Mouse (Mus musculus) monocyte, adult 2 months (primary cell): ENCODE measurements around the gene Rnh1.

Experiments used
- DNase-seq, 2 experiments: peaks; one replicate each; pipeline ENCODE4 v3.0.0; 2022; ENCODE audit warnings: low spot score in 2 of 2, low read depth in 1 of 2

Rnh1 gene

DNA sequence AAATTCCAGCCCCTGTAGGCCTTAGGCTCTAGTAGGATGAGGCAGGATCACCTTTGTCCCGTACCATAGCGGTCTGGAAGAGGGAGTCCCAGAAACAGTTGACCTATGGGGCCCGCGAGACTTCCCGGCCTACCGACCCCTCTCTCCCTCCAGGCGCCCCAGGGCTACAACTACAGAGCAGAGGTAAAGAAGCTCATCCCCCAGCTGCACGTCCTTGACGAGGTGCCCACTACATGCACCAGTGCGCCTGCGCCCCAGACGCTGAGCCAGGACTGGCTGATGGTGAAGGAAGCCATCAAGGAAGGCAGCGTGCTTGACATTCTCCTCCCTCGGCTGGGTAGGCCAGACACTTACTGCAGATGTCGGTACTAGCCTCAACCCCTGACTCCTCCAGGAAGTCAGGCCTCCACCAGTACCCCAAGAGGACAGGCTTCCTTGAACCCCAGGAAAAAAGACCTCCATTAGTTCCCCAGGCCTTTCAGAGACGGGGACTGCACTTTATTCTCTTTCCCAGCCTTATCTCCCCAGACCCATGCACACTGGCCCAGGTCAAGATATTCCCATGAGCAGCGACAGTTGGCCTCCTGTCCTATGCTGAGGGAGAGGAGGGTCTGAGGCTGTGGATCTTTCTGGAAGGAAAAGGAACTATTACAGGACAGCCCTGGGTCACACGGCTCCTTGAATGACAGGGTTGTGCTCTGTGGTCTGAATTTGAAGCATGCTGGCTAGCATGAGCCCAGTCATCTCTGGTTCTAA is 33.7 kb upstream of the Rnh1 start:
- DNase-seq: no peak

DNA sequence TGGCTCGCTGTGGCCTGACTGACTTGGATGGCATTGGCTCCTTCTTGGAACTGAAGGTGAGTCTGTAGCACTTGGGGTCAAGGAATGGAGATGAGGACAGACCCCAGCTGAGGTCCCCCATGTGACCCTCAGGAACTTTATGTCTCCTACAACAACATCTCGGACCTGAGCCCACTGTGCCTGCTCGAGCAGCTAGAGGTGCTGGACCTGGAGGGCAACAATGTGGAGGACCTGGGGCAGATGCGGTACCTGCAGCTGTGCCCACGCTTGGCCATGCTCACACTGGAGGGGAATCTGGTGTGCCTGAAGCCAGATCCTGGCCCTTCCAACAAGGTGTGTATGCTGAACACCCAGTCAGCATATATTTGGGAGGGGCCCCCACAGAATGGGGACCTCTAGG is 32.8 kb upstream of the Rnh1 start:
- no peak for DNase-seq

DNA sequence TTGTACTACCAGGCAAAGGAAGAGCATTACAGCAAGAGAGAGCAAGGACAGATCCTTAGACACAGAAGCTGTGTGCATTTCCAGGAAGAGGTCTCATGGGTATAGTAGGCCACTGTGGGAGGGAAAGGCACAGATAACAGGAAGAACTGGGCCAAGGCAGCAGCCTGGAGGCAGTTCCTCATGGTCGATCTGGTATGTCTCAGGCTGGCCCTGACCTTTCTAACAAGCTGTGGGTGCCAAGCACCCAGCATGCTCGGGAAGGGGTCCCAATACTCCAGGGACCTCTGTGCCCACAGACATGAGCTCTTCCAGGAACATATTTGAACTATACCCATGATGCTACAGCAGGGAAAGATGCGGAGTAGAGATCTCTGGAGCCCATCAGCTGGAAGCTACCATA is 31.9 kb upstream of the Rnh1 start:
- DNase-seq: no peak

DNA sequence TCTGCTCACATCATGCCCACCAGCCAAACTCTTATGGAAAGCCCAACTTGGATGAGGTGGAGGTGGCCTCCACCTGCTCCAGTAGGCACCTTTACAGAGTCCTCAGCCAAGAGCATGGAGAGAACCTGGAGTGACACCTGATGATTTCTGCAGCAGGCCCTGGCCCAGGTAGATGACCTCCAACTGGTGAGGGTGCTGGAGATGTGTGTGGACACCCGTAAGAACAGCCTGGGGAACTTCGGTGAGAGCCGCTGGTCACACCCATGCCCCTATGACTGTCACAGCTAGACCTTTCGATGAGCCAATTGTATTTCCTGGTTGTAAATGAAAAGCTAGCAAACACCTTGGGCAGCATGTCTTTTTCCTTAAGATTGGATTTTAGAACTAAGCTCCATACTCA is 25.5 kb upstream of the Rnh1 start:
- DNase-seq: no peak

DNA sequence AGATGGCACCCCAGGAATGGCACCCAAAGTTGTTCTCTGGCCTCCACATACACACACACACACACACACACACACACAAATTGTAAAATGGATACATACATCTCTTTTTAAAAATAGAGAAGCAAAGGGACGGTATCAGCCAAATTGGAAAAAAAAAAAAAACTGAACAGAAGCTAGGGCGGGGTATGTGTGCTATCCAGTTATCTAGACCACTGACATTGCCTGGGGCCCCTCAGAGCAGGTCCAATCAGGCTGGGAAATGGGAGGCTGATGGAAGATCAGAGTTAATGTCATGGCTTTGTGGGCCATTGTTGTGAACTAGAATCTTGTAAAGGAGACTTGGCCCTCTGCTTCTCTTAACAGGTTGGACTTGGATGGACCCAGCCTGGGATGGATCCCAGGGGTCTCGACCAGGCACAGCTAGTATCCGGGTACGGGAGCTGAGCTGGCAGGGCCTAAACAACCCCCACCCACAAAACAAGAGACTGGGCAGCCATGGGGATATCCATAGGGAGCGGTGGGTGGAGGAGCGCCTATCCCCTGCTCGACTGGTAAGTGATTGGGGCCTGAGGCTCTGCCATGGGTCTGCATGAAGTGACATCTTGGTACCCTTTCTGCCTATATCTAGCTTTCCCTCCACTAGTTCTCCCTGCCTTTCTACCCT is 24.1 kb upstream of the Rnh1 start:
- no peak for DNase-seq

DNA sequence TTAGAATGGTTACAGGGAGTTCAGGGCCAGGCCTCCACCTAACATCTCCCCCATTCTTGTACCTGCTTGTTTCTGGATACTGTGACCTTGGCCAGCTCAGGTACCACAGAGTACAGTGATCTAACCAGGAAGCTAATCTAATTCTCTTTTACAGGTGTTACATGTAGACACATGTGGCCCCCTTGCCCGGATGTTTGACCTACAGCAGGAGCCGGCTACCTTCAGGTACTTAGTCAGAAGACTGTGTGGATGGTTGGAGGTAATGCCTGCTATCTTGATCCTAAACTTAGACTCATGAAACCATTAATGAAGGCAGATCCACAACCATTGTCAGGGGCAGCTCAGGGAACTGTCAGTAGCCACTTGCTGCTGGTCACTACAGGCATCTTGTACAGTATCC is 23.1 kb upstream of the Rnh1 start:
- no peak for DNase-seq

DNA sequence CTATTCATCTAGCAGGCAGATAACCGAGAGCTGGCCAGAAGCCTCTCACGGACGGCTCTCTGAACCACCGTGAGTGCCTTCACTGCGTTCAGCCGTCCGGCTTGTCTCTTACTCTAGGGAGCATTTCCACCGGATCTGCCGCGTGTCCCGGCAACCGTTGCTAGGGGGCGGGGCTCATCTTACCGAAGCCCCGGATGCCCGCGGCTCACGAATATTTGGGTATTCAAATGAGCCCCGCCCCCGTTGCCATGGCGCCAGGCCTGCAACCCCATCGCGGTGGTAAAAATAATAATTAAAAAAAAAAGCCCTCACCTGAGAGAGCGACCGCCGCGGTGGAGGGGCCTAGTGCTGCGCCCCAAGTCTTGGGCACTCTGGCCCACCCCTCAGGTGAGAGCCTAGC is 22.2 kb upstream of the Rnh1 start:
- peak in 1 of 2 experiments; percentile 70 for DNase-seq

DNA sequence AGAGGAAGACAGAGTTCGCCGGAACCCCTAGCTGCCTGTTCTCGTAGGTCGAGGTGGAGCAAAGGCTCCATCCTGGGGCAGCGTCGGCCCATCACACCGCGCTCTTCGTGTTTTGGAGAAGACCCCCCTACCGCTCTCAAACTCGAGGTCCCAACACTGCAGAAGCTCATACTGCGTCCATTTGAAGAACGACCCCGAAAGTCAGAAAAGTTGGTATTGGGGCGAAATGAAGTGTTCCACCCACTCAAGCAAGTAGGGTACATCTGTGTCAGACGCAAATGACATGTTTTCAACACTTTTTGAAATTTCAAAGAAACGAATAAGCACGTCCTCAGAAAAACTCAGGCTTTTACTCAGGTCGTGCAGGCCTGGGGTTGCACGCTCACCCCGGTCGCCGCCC is 21.8 kb upstream of the Rnh1 start:
- no peak for DNase-seq

DNA sequence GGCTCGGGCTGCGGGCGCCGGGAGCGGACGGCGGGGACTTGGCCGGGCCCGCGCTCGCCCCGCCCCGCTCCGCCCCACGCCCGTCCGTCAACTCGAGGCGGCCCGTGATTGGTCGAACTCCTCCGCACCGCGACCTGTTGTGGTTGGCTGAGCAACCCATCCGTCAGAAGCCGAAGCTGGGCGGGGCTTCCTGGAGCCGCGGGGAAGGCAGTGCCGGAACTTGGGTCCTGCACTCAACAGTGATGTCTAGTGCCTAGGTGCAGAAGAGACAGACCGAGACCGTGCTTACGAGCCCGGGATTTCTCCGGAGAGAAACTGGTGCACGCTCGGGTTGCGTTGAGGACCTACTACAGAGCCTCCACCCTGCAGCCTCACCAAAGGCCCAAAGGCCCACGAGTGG is 21.3 kb upstream of the Rnh1 start, which contains the start of the genes Hras and Lrrc56:
Hras (minus strand) TSS at position 58 of the 400 bp plus-strand sequence.
Lrrc56 (plus strand) TSS at position 210 of the 400 bp plus-strand sequence.
- peak; percentile 91 to 93 for DNase-seq

DNA sequence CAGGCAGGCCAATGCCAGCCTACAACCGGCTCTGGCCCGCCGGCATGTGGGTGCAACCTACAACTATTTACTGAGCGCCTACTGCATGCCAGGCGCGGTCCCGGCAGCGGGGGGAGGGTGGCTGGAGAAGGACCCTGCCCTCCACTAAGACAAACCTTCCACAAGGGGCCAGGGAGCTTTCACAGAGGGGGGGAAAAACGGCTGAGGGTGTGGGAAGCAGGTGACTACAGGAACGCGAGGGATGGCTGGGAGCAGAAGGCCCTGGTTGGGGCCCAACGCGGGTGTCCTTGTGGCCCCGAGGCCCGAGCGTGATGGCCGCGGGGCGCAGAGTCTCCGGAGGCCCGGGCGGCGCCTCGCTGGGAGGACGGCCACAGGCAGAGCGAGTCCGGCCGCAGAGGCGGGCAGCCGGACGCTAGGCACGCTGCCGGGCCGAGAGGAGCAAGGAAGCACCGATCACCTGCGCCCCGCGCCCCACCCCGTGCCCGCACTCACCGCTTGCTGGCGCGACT is 20.7 kb upstream of the Rnh1 start:
- no peak for DNase-seq

DNA sequence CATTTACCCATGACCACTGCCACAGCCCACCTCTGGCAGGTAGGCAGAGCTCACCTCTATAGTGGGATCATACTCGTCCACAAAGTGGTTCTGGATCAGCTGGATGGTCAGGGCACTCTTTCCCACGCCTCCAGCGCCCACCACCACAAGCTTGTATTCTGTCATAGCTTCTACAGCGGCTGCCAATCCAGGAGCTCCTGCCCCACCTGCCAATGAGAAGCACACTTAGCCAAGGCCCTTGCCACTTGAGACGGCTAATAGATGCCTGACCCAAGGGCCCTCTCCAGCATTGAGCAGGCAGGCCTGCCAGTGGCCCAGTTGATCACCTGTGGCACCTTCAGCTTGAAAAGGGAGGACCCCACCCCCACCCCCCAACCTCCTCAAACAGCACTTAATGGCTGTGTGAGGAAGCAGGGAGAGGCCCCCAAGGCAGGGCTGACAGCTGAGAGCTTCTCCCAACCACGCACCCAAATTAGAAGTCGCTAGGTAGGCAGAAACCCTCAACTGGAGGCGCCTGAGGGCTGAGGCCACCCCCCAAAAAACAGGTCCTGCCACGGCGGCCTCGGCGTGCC is 20.2 kb upstream of the Rnh1 start:
- no peak for DNase-seq

DNA sequence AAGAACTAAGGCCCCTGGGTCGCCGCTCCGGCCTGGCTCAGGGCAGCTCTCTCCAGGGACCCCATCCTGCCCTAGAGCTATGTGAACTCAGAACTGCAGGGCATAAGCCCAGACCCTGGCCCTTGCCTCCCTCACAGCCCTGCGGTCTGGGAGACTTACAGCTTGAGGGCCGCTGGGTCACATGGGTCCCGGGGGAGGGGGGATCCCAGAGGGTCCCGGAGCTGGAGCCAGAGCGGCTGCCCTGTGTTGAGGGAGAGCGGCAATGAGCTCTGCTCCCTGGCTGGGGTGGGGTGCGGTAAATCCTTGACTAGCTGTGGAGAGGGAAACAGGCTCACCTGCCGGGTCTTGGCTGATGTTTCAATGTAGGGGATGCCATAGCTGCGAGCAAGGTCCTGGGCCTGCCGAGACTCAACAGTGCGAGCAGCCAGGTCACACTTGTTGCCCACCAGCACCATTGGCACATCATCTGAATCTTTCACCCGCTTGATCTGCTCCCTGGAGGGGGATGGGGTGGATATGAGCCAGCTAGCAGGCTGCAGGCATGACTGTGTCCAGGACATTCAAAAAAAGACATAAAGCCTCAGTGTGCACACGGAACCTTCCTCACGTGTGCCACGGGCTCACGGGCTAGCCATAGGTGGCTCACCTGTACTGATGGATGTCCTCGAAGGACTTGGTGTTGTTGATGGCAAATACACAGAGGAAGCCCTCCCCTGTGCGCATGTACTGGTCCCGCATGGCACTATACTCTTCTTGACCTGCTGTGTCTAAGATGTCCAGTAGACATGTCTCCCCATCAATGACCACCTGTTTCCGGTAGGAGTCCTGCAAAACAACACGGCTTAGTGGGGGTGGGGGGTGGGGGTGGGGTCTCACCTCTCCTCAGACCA is 19.4 kb upstream of the Rnh1 start:
- DNase-seq: no peak

DNA sequence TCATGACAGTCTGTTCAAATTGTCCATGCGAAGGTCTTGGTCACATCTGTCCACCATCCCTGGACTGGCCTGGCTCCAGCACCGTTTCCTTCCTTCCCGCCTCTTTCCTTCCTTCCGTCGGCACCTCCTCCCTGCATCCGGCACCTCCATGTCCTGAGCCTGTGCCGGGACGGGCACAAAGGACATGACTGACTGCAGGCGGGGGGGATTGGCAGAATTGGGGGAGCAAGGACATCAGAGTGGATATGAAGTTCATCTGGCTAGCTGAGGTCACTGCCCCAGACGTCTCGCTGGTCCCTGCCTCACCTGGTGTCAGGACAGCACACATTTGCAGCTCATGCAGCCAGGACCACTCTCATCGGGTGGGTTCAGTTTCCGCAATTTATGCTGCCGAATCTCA is 18.4 kb upstream of the Rnh1 start:
- no peak for DNase-seq

DNA sequence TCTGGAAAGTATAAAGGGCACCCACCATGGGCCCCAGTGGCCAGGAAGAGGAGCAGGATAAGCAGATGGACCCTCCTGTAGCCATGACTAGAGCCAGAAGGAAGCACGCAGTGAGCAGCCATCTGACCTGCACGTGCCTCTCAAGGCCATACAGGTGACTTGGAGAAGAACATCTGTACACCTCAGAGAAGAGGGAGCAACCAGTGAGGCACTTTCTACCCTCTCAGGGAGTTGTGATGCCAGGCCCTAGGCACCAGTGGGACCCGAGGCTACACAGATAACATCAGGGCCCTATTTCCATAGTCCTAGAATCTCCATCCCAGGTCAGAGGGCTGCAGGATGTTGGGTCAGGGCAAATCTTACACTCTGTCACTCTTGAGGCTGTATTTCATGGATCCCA is 17.6 kb upstream of the Rnh1 start:
- DNase-seq: no peak

DNA sequence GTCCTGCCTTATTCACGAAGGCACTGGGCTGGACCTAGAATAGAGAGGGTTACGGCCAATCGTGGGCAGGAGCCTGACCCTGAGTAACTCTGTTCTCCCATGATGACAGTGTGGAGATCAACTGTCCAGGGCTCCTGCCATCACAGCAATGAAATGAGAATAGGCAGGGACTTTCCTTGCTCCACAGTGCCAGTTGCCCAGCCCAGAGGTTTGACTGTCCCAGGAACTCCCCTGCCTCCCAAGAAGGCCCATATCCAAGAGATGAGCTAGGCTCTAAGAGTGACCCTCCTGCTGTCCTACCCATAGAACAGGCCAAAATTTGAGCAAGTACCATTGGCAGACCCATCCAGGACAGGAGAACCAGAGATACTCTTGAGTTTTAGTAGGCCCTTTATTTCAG is 16.1 kb upstream of the Rnh1 start:
- no peak for DNase-seq

DNA sequence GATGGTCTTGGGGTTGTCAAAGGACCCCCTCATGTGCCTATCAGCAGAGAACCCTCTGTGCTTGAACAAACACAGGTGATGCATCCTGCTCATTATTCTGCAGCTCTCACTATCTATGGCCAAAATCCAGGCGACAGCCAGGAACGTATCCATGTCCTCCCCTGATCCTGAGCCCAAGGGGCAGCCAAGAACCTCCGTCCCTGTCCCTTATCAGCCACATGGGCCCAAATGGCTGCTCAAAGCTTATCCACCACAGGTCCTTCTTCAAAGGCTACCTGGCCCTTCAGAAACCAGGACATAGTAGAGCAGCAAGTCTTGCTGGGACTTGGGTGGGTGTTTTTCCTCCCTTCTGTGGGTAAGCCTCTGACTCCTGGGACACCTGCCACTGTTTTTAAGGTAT is 15.5 kb upstream of the Rnh1 start:
- DNase-seq: no peak

DNA sequence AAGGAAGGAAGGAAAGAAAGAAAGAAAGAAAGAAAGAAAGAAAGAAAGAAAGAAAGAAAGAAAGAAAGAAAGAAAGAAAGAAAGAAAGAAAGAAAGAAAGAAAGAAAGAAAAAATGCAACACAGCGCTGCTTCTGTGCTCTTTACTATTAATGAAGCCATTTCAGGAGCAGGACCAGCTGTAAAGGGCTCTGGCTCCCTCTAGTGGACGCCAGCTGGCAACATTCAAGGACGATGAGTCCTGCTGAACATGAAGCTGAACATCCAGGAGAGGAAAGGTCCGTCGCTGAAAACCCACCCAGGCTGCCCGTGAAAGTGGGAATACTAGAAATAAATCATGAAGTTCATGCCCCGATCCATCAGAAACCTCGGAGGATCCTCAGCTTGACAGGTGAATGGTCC is 3.5 kb upstream of the Rnh1 start:
- peak; percentile 56 to 76 for DNase-seq

DNA sequence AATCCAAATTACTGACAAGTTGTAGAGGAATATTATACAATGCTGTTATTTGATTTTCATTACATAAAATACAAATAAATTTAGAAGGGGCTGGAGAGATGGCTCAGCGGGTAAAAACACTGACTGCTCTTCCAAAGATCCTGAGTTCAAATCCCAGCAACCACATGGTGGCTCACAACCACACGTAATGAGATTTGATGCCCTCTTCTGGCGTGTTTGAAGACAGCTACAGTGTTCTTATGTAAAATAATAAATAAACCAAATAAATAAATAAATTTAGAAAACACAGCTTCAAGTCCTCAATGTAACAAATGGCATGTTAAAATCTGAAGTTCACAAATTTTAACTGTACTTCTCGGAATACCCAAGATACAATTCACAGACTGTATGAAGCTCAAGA is 2.4 kb upstream of the Rnh1 start:
- DNase-seq: no peak

DNA sequence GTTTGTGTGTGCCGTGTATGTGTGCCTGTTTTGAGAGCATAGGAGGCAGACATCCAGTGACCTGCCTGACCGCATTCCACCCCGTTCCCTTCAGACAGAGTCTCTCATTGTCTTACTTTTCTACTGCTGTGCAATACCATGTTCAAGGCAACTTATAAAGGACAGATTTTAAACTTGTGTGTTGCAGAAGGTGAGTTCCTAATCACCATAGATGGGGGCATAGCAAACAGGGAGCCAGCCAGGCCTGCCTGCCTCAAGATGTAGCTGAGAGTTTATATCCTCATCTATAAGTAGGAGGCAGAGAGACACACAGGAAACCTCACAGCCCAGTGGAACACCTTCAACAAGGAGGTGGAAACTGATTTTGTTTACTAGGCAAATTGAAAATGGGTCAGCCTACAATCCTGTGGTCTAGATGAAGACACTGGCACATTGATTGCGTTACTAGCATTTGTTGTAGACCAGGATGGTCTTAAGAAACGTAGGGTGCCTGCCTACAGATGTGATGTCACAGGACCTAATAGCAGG is 730 bp upstream of the Rnh1 start:
- DNase-seq: no peak

DNA sequence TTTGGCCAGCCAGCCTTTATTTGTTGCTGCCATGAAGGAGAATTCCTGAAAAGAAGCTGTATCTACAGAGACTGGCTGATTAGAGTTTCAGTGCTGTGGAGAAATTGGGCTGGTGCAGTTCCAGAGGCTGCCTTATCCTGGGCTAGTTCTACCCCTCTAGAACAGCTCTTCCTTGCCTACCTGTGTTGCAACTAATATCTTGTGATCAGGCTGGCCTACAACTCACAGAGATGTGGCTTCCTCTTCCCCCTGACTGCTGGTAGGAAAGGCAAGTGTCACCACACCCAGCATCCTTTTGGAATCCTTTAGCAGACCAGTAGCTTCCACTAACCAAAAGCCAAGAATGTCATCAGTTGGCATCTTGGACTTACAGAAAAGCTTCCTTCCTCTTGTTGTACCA is 2.8 kb downstream of the Rnh1 start:
- peak in 1 of 2 experiments; percentile 28 for DNase-seq

DNA sequence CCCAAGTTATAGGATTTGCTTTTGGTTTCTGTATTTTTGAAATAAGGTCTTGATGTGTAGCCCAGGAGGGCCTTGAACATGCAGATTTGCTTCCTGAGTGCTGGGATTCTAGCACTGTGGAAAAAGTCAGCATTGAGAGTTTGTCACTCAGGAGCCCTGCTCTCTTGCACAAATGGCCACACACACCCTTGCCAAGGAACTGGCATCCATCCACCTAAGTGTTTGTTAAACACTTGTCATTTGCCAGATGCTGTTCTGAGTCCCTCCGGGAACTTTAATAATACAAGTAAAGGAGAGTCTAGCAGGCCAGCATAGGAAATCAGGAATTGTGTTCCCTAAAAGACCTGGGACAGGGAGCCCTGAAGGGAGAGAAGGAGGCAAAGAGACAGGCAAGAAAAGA is 3.4 kb downstream of the Rnh1 start:
- no peak for DNase-seq
